Mouse (Mus musculus): ENCODE measurements at regions not wholly inside any gene's neighbourhood (a gene's known extent, or its start where the extent isn't known, plus 50 kb on each side); places are given as distances from the start of the nearest gene placed in this dataset.

DNA sequence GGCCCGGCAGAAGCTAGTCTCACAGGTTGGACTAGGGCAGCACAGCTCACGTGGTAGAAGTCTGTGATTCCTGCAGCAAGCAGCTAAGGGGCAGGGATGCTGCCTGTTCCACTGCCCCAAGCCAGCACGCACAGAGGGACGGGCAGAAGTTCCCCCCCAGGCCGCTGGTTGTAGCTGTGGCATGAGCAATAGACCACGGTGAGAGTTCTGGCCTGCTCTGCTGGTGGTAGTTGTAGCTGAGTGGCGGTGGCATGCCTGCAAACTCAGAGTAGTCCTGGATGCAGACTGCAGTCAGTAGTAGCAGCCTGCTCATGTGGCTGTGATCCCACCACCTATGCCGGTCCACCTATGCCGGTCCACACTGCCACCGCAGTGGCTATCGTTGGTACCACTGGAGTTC, 71.5 kb upstream of the Rpl39l start:
- ATAC-seq (ENCODE audit: insufficient number of reproducible peaks, low FRiP score, low TSS enrichment): no peak

DNA sequence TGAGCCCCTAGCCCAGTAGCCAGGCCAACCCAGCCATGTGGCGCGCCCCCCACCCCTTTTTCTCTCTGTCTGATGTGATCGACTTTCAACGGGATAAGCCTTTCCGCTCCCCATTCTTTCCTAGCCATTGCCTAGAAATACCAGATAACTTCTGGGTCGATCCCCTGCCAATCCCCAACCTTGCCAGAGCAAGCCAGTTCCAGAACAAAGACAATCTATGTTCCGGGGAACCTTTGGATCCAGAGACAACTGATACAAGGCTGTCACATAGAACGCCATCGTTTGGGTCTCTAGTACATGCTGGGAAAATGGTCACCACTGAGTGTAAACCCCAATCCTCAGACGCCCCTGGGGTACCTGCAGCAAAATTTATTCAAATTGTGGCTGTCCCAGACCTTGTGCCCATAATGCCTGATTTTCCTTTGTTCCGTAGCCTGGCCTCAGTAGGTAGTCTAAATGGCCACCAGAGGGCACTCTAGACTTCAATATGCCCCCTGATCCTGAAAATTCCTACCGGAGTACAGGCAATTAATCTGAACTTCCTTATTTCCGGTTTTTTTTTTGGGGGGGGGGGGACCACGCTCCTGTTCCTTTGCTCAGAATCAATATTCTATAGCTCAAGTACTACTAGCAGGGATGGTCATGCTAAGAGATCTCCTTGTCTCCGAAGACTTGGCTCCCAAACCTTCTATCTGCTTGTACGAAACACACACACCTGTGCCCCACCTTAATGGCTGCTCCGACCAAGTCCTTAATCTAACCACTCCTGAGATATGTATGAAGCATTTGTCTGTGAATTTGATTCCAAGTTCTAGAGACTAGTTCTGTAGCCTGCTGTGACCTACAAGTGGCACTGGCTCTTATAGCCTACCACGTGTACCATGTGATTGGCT, 81.3 kb upstream of the Rpl39l start:
- 0 out of 2 replicates have a peak, but pooled peaks have one; percentile 52 for ATAC-seq (ENCODE audit: insufficient number of reproducible peaks, low FRiP score, low TSS enrichment)

DNA sequence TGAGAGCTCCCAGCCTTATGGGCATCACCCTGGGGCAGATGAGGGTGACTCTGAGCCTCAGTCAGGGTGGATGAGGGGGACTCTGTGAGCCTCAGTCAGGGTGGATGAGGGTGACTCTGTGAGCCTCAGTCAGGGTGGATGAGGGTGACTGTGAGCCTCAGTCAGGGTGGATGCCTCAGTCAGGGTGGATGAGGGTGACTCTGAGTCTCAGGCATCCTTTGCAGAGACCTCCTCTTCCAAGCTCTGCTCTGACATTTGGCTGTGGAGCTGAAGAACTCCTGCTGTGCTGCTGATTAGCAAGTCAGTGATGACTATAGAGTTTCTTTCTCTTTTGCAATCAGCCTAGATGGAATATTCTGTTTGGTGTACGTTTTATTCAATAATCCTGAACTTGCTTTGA, 83.7 kb upstream of the Rpl39l start:
- no peak for ATAC-seq (ENCODE audit: insufficient number of reproducible peaks, low FRiP score, low TSS enrichment)

DNA sequence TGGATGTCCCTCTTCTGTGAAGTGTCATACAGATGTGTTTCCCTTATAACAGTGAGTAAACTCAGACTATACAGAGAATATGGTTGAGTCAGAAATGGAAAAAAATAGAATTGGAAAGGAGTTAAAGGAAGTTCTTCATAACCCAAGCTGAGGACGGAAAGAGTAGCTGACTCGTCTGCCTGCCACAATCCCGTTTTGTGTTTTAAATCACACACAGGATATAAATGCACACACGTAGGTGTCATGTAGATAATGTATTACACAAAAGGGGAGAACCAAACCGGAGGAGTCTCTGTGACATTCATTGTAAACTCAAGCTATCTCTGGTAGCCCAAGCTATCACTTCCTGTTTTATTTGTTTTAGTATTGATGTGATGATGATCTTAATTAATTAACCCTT, 84.6 kb upstream of the Rpl39l start:
- no peak for ATAC-seq (ENCODE audit: insufficient number of reproducible peaks, low FRiP score, low TSS enrichment)

DNA sequence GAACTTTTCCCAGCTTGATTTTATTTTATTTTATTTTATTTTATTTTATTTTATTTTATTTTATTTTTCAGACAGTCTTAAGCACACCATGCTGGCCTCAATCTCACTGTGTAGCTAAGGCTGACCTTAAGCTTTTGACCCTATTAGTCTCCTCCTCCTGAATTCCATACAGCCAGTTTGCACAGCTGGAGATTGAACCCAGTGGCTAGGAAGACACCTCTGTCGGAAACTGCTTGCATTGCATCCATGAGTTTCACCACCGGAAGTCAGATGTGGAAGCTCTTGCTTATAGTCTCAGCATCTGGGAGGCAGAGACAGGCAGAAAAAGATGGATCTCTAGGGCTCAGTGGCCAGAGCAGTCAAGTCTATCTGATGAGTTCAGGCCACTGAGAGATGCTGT, 86.4 kb upstream of the Grin2a start:
- no peak for ATAC-seq (ENCODE audit: insufficient number of reproducible peaks, low FRiP score, low TSS enrichment)

DNA sequence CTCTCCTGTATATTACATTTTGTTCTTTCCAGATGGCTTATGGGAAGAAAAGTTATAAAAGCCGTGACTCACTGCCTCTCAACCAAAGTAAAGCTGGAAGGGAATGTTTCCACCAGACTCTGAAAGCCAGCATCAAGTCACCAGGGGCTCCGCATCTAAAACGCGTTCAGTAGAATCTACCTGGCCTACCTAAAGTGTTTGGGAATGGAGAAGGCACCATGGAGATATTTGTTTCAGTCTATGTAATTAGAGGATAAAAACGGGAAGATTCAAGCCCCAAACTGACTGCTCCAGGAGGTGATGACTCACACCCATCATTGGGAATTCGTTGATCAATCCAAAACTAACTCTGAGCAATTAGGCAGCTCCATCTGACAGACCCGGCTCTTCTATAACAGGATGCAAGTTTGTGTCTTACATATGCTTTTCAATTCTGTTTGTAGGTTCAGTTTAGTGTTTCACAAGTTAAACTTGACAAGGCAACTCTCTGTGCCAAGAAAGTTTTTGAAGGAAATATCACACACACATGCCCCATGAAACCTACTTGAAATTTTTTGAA, 84.8 kb upstream of the Grin2a start:
- ATAC-seq (ENCODE audit: insufficient number of reproducible peaks, low FRiP score, low TSS enrichment): no peak

DNA sequence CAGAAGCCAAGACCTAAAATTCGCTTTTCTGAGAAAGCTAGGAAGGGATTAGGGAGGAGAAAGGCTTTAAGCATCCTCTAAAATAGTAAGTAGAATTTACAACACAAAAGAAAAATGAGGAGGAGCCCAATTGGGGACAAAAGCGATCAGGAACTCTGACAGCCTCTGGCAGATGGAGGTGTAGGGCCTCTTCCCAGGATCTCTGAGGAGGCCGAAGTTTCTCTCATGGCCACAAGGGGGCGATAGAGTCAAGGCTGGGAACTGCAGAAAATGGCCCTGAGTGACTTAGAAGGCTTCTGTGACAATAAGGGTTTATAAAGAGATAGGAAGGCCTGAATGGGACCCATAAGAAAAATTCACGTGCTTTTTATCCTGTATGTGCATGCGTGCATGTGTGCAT, 77.8 kb upstream of the Grin2a start:
- ATAC-seq (ENCODE audit: insufficient number of reproducible peaks, low FRiP score, low TSS enrichment): 0 out of 2 replicates have a peak, but pooled peaks have one; percentile 52

DNA sequence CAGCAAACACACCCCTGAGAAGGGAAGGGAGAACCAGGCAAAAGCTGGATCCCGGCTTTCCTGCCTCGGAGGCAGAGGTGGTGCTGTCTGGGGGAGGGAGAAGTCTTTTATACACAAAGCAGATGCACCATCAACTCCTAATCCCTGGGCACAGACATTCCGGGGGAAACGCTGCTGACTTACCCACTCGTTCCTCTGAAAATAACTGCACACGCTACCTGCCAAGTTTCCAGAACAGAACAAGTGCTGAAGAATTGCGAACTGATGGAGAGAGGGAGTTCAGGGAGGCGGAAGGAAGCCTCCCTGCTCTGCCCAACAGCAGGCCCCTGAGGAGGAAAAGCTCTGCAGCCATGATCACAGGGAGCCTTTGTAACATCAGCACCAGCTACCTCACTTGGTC, 68.1 kb upstream of the Grin2a start:
- ATAC-seq (ENCODE audit: insufficient number of reproducible peaks, low FRiP score, low TSS enrichment): no peak

DNA sequence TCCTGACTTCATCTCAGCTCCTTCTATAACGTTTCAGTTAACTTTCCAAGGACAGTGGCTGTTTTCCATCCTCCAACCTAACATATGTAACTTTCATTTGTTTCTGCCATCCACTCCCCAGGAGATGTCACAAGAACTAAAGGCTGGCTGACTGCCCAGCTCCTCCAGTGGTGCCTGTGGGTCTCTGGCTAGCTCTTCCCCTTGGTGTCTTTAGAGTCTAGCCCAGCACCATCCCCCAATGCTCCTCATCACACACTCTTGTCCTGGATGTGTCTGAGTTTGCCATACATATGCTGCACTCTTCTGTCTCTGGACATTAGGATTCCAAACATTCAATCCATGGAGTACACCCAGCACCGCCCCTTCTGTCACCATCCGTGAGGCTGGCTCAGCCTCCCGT, 62.7 kb upstream of the Grin2a start:
- ATAC-seq (ENCODE audit: insufficient number of reproducible peaks, low FRiP score, low TSS enrichment): no peak

Data from cerebellum, adult (tissue).